Mouse (Mus musculus) gastrocnemius, adult 18-20 months (tissue): ENCODE results near the gene Amz2. TPM values are rescaled to one million over a fixed set of nuclear protein-coding genes. Genes with fewer than 3 reads are reported as not detected.
"Not testable (repeated sequence)": the region's sequence is repeated elsewhere in the genome, so short reads cannot be mapped to it uniquely, and the experiment has no call there.

Experiments used
- DNase-seq: peaks from one replicate; pipeline ENCODE4 v3.0.0; 2021; ENCODE audit warnings: low spot score
- microRNA-seq: library from miRNA; unstranded; fragments of <30 nt; microRNA quantifications from one replicate; pipeline ENCODE4 v1.2.0, GENCODE M21; 2021
- total RNA-seq, 2 experiments: library from RNA; stranded (reverse); gene quantifications; 2 replicates each; pipeline ENCODE4 v1.2.3; 2021

Gene Amz2
- total RNA-seq, 2 experiments from 2014 or later, result 68.8 to 72.7 TPM

- DNase-seq, result not testable (repeated sequence)
Measured at GRCm38 (mm10) chr11:109492847-109493464, 67.2 kb downstream of the Amz2 start.

GRCm38 (mm10) chr11:109494890-109495770 lies 69.4 kb downstream of the Amz2 start:
- DNase-seq, result no peak

- no peak for DNase-seq
Measured at GRCm38 (mm10) chr11:109495771-109496474, 70.2 kb downstream of the Amz2 start.

- DNase-seq, result no peak
Measured at GRCm38 (mm10) chr11:109496475-109496993, 70.8 kb downstream of the Amz2 start.

GRCm38 (mm10) chr11:109496996-109497714 lies 71.4 kb downstream of the Amz2 start:
- no peak for DNase-seq

GRCm38 (mm10) chr11:109497990-109498389 lies 72.2 kb downstream of the Amz2 start:
- no peak for DNase-seq

GRCm38 (mm10) chr11:109500206-109500605 lies 74.5 kb downstream of the Amz2 start:
- DNase-seq, result no peak

Small RNA genes within 50 kb of the gene (microRNA-seq; reads per million reads assigned to microRNA genes)
- gene Gm25540, result not detected

Other genes starting within 250 kb of the Amz2 start
- not detected for gene Rgs9, start 127.8 kb upstream of the Amz2 start, total RNA-seq
- 10 to 100 TPM; 24.3 to 32.4 TPM for gene Gna13, start 63.1 kb upstream of the Amz2 start, total RNA-seq
- gene 9930022D16Rik, start 12.0 kb upstream of the Amz2 start, total RNA-seq, result not detected
- 1 to 10 TPM; 1.2 to 1.6 TPM for gene Arsg, start 47.4 kb downstream of the Amz2 start, total RNA-seq
- 1 to 10 TPM; 3.7 to 7.1 TPM for gene Slc16a6, start 47.7 kb downstream of the Amz2 start, total RNA-seq
- 10 to 100 TPM; 57.7 to 78.8 TPM for gene Wipi1, start 186.0 kb downstream of the Amz2 start, total RNA-seq
- 100 to 1,000 TPM in 1 of 2 experiments, 10 to 100 TPM in 1; 96.1 to 120 TPM for gene Prkar1a, start 223.5 kb downstream of the Amz2 start, total RNA-seq